Mouse (Mus musculus) CH12.LX (cell line): ENCODE measurements around the gene Huwe1. TPM values are rescaled to one million over a fixed set of nuclear protein-coding genes. Genes with fewer than 3 reads are reported as not detected.
A peak's percentile ranks its signal among the peaks of the same experiment; 100 is the strongest.

Source experiments
- DNase-seq: peaks from one replicate; pipeline ENCODE4 v3.0.0-alpha.2; 2013; ENCODE audit errors: extremely low read depth
- H3K27ac ChIP-seq: 2 replicates; pipeline ENCODE4 v1.5.1; 2012; ENCODE audit warnings: low read depth, mild to moderate bottlenecking, control low read depth, moderate library complexity; ENCODE audit not compliant: insufficient read depth
- H3K27me3 ChIP-seq: replicated peaks from 2 replicates; pipeline ENCODE3; 2012; ENCODE audit warnings: inconsistent platforms
- H3K36me3 ChIP-seq, 2 experiments: replicated peaks in 1 of 2; 2 replicates each; pipeline versions ENCODE3 to v1.6.1; 2012; ENCODE audit warnings: inconsistent platforms in 1 of 2, low read length in 1 of 2, mild to moderate bottlenecking in 1 of 2, mixed read lengths in 1 of 2, moderate library complexity in 1 of 2; ENCODE audit not compliant: control insufficient read depth in 1 of 2, insufficient read depth in 1 of 2
- H3K4me1 ChIP-seq, 2 experiments: 2 replicates each; pipeline ENCODE4 v1.6.1; 2012; ENCODE audit warnings: inconsistent platforms in 1 of 2, moderate library complexity in 1 of 2; ENCODE audit not compliant: insufficient read depth in 2 of 2, control insufficient read depth in 1 of 2
- H3K4me2 ChIP-seq: 2 replicates; pipeline ENCODE4 v1.6.1; 2012; ENCODE audit warnings: low read depth, mild to moderate bottlenecking, control low read depth; ENCODE audit not compliant: poor library complexity, insufficient read depth, severe bottlenecking
- H3K4me3 ChIP-seq, 3 experiments: fragments of 150-350 bp in 1 of 3; sonication (generic) in 1 of 3; replicated peaks in 1 of 3; 2 replicates each; pipeline versions ENCODE3 to v1.5.1; 2011 to 2012; ENCODE audit warnings: low read depth in 2 of 3, low read length in 2 of 3, mild to moderate bottlenecking in 2 of 3, moderate library complexity in 2 of 3, control low read depth in 1 of 3, improper control_type of control experiment in 1 of 3, inconsistent platforms in 1 of 3, mixed read lengths in 1 of 3; ENCODE audit not compliant: poor library complexity in 1 of 3
- H3K79me2 ChIP-seq: replicated peaks from 2 replicates; pipeline ENCODE4 v1.6.1; 2012; ENCODE audit warnings: mild to moderate bottlenecking, moderate library complexity; ENCODE audit not compliant: control insufficient read depth, poor library complexity, insufficient read depth, severe bottlenecking; ENCODE audit errors: extremely low read depth
- H3K9ac ChIP-seq: 2 replicates; pipeline ENCODE4 v1.6.1; 2012; ENCODE audit warnings: low read depth, mild to moderate bottlenecking, control low read depth, moderate library complexity; ENCODE audit not compliant: insufficient read depth
- H3K9me3 ChIP-seq: replicated peaks from 2 replicates; pipeline ENCODE3; 2012; ENCODE audit warnings: low read length, inconsistent platforms, mixed read lengths
- BHLHE40 ChIP-seq: IDR thresholded peaks from 2 replicates; pipeline ENCODE4 v1.6.1; 2011; ENCODE audit warnings: mild to moderate bottlenecking, low read depth, low read length, improper control_type of control experiment
- CHD1 ChIP-seq: IDR thresholded peaks from 2 replicates; pipeline ENCODE4 v1.6.1; 2012; ENCODE audit warnings: low read depth, low read length, improper control_type of control experiment, inconsistent platforms
- CHD2 ChIP-seq: IDR thresholded peaks from 2 replicates; pipeline ENCODE4 v1.6.1; 2011; ENCODE audit warnings: low read length, improper control_type of control experiment
- CTCF ChIP-seq, 2 experiments: IDR thresholded peaks in 1 of 2; conservative IDR thresholded peaks in 1 of 2; 2 replicates each; pipeline ENCODE4 v1.5.1; 2011 to 2012; ENCODE audit warnings: low read depth in 2 of 2, low read length in 2 of 2, improper control_type of control experiment in 1 of 2, inconsistent platforms in 1 of 2, mild to moderate bottlenecking in 1 of 2, moderate library complexity in 1 of 2
- E2F4 ChIP-seq: IDR thresholded peaks from 2 replicates; pipeline ENCODE4 v1.6.1; 2011; ENCODE audit warnings: low read depth, low read length, improper control_type of control experiment; ENCODE audit not compliant: insufficient replicate concordance
- ELF1 ChIP-seq: IDR thresholded peaks from 2 replicates; pipeline ENCODE4 v1.6.1; 2014; ENCODE audit warnings: low read depth, mild to moderate bottlenecking, inconsistent platforms, low read length, improper control_type of control experiment
- EP300 ChIP-seq: IDR thresholded peaks from 2 replicates; pipeline ENCODE4 v1.6.1; 2011; ENCODE audit warnings: low read length, improper control_type of control experiment
- ETS1 ChIP-seq: conservative IDR thresholded peaks from 2 replicates; pipeline ENCODE4 v1.6.1; 2012; ENCODE audit warnings: low read depth, mild to moderate bottlenecking, inconsistent platforms, low read length, improper control_type of control experiment, moderate library complexity
- GABPA ChIP-seq: IDR thresholded peaks from 2 replicates; pipeline ENCODE4 v1.6.1; 2012; ENCODE audit warnings: low read depth, low read length, improper control_type of control experiment, inconsistent platforms; ENCODE audit not compliant: insufficient replicate concordance
- HCFC1 ChIP-seq: IDR thresholded peaks from 2 replicates; pipeline ENCODE4 v1.6.1; 2012; ENCODE audit warnings: low read depth, mild to moderate bottlenecking, inconsistent platforms, low read length, improper control_type of control experiment
- IRF4 ChIP-seq: IDR thresholded peaks from 2 replicates; pipeline ENCODE4 v1.6.1; 2014; ENCODE audit warnings: low read depth, mild to moderate bottlenecking, inconsistent platforms, low read length, improper control_type of control experiment
- JUN ChIP-seq: IDR thresholded peaks from 2 replicates; pipeline ENCODE4 v1.6.1; 2011; ENCODE audit warnings: low read depth, mild to moderate bottlenecking, low read length, improper control_type of control experiment, moderate library complexity; ENCODE audit not compliant: insufficient read depth
- JUND ChIP-seq: conservative IDR thresholded peaks from 2 replicates; pipeline ENCODE4 v1.6.1; 2011; ENCODE audit warnings: low read depth, low read length, improper control_type of control experiment
- KAT2A ChIP-seq: IDR thresholded peaks from 2 replicates; pipeline ENCODE4 v1.6.1; 2012; ENCODE audit warnings: low read length, improper control_type of control experiment, inconsistent platforms; ENCODE audit not compliant: insufficient replicate concordance
- MAFK ChIP-seq: IDR thresholded peaks from 2 replicates; pipeline ENCODE4 v1.6.1; 2011; ENCODE audit warnings: low read length, improper control_type of control experiment; ENCODE audit not compliant: insufficient replicate concordance
- MAX ChIP-seq: IDR thresholded peaks from 2 replicates; pipeline ENCODE4 v1.6.1; 2011; ENCODE audit warnings: low read length, improper control_type of control experiment
- MAZ ChIP-seq: IDR thresholded peaks from 2 replicates; pipeline ENCODE4 v1.6.1; 2012; ENCODE audit warnings: low read depth, mild to moderate bottlenecking, inconsistent platforms, low read length, improper control_type of control experiment, moderate library complexity
- MEF2A ChIP-seq: IDR thresholded peaks from 2 replicates; pipeline ENCODE4 v1.6.1; 2014; ENCODE audit warnings: low read depth, mild to moderate bottlenecking, inconsistent platforms, low read length, improper control_type of control experiment, borderline replicate concordance
- MXI1 ChIP-seq: IDR thresholded peaks from 2 replicates; pipeline ENCODE4 v1.6.1; 2011; ENCODE audit warnings: mild to moderate bottlenecking, low read depth, low read length, improper control_type of control experiment
- MYC ChIP-seq: IDR thresholded peaks from 2 replicates; pipeline ENCODE4 v1.6.1; 2011; ENCODE audit warnings: low read depth, mild to moderate bottlenecking, improper control_type of control experiment, low read length
- NELFE ChIP-seq: IDR thresholded peaks from 2 replicates; pipeline ENCODE4 v1.6.1; 2011; ENCODE audit warnings: low read depth, low read length, improper control_type of control experiment
- NRF1 ChIP-seq: IDR thresholded peaks from 2 replicates; pipeline ENCODE4 v1.6.1; 2014; ENCODE audit warnings: low read depth, mild to moderate bottlenecking, inconsistent platforms, low read length, improper control_type of control experiment, moderate library complexity
- PAX5 ChIP-seq: IDR thresholded peaks from 2 replicates; pipeline ENCODE4 v1.6.1; 2012; ENCODE audit warnings: low read length, inconsistent platforms, mixed read lengths
- POLR2A ChIP-seq: IDR thresholded peaks from 2 replicates; pipeline ENCODE4 v1.6.1; 2011; ENCODE audit warnings: low read depth, mild to moderate bottlenecking, improper control_type of control experiment, low read length
- POLR2AphosphoS2 ChIP-seq: IDR thresholded peaks from 2 replicates; pipeline ENCODE4 v1.6.1; 2011; ENCODE audit warnings: low read depth, low read length, improper control_type of control experiment
- RAD21 ChIP-seq: IDR thresholded peaks from 2 replicates; pipeline ENCODE4 v1.6.1; 2011; ENCODE audit warnings: low read depth, mild to moderate bottlenecking, low read length, improper control_type of control experiment, moderate library complexity
- RCOR1 ChIP-seq: conservative IDR thresholded peaks from 2 replicates; pipeline ENCODE4 v1.6.1; 2012; ENCODE audit warnings: low read depth, mild to moderate bottlenecking, inconsistent platforms, low read length, improper control_type of control experiment
- SIN3A ChIP-seq: IDR thresholded peaks from 2 replicates; pipeline ENCODE4 v1.6.1; 2012; ENCODE audit warnings: low read length, improper control_type of control experiment, inconsistent platforms
- SMC3 ChIP-seq: IDR thresholded peaks from 2 replicates; pipeline ENCODE4 v1.6.1; 2011; ENCODE audit warnings: low read depth, low read length, improper control_type of control experiment
- TBP ChIP-seq: conservative IDR thresholded peaks from 2 replicates; pipeline ENCODE4 v1.6.1; 2011; ENCODE audit warnings: low read depth, low read length, improper control_type of control experiment
- TCF12 ChIP-seq: IDR thresholded peaks from 2 replicates; pipeline ENCODE4 v1.6.1; 2014; ENCODE audit warnings: low read depth, mild to moderate bottlenecking, inconsistent platforms, low read length, improper control_type of control experiment
- UBTF ChIP-seq: IDR thresholded peaks from 2 replicates; pipeline ENCODE4 v1.6.1; 2012; ENCODE audit warnings: low read depth, mild to moderate bottlenecking, inconsistent platforms, low read length, improper control_type of control experiment, moderate library complexity
- USF1 ChIP-seq: IDR thresholded peaks from 2 replicates; pipeline ENCODE4 v1.6.1; 2014; ENCODE audit warnings: low read depth, mild to moderate bottlenecking, inconsistent platforms, low read length, improper control_type of control experiment
- USF2 ChIP-seq: conservative IDR thresholded peaks from 2 replicates; pipeline ENCODE4 v1.6.1; 2011; ENCODE audit warnings: low read depth, low read length, improper control_type of control experiment
- ZKSCAN1 ChIP-seq: IDR thresholded peaks from 2 replicates; pipeline ENCODE4 v1.6.1; 2012; ENCODE audit warnings: low read depth, inconsistent platforms, low read length, improper control_type of control experiment, borderline replicate concordance
- ZMIZ1 ChIP-seq: IDR thresholded peaks from 2 replicates; pipeline ENCODE4 v1.6.1; 2012; ENCODE audit warnings: low read depth, mild to moderate bottlenecking, inconsistent platforms, low read length, improper control_type of control experiment
- ZNF384 ChIP-seq: IDR thresholded peaks from 2 replicates; pipeline ENCODE4 v1.6.1; 2012; ENCODE audit warnings: low read depth, low read length, improper control_type of control experiment, inconsistent platforms
- dilution Hi-C: fragments of 300-500 bp; cut with MboI; formaldehyde crosslinking; loops from 2 replicates; pipeline ENCODE4 v1.14.3; 2020; ENCODE audit warnings: low sequenced_read_pairs; ENCODE audit not compliant: extremely low pct_unique_long_range_greater_than_20kb, extremely low pct_ligation_motif_present
- in situ Hi-C: fragments of 300-500 bp; cut with MboI; formaldehyde crosslinking; loops from 3 replicates; pipeline ENCODE4 v1.14.3; 2019; ENCODE audit warnings: low sequenced_read_pairs, low pct_ligation_motif_present, low pct_unique_long_range_greater_than_20kb, mixed read lengths
- polyA plus RNA-seq: library from polyadenylated mRNA; unstranded; fragments of >175 nt; gene quantifications from 2 replicates; pipeline ENCODE4 v1.2.1, GENCODE M21; 2012; ENCODE audit warnings: low read depth; ENCODE audit not compliant: insufficient read length
- total RNA-seq, 2 experiments: library from RNA; depleted of rRNA; stranded (reverse); fragments of 300-350 nt in 1 of 2; fragments of >200 nt in 1 of 2; gene quantifications; 2 replicates each; pipeline ENCODE4 v1.2.3; 2012 to 2014

Huwe1 gene
- total and polyA plus RNA-seq, 3 experiments, result 35.6 to 161 (median 113) TPM

GRCm38 (mm10) chrX:151780348-151780747 is 20.3 kb upstream of the Huwe1 start (continued):
- TF ChIP-seq SIN3A (peak; percentile 67; the same call in 1 of the 2 replicates), IRF4 (peak; percentile 66), CHD2 (no peak), USF2 (peak; percentile 59), PAX5 (no peak), MXI1 (peak; percentile 28; the same call in 1 of the 2 replicates), MAZ (no peak)
- TF ChIP-seq, all 38 proteins: peak for 18

- in situ Hi-C loops, result no loop called here
- Histone ChIP-seq H3K4me2 (peak overlapping the region; percentile 56; the same call in 1 of the 2 replicates), H3K9ac (peak overlapping the region; percentile 33; the same call in 1 of the 2 replicates), H3K4me1 (peaks cover 0 to 10% of the 10 kb centered on the region in 2 experiments; a peak in 2 of 4 replicates), H3K27me3 (no peaks in the 10 kb centered on the region), H3K27ac (peak overlapping the region; percentile 50; the same call in 1 of the 2 replicates), H3K9me3 (no peaks in the 10 kb centered on the region), H3K4me3 (peak overlapping the region in 2 of 3 experiments; percentile 43 to 75), H3K79me2 (0 out of 2 replicates have a peak, but pooled peaks cover 6% of the 10 kb centered on the region), H3K36me3 (no peaks in the 10 kb centered on the region)
- no peak for DNase-seq
- dilution Hi-C loops, result no loop called here
- TF ChIP-seq ETS1 (no peak), UBTF (no peak), ZMIZ1 (no peak), CHD2 (no peak), POLR2AphosphoS2 (no peak), POLR2A (no peak), ZNF384 (no peak), RAD21 (no peak), CTCF (conservative IDR thresholded peaks at IDR 0.05 in 1 of 2, IDR thresholded peaks at IDR 0.05 in 1 of 2; ENCODE audit: low read depth in 2 of 2, low read length in 2 of 2) (no peak), MAZ (no peak), TCF12 (0 out of 2 replicates have a peak, but pooled peaks have one; percentile 9), JUN (no peak), RCOR1 (no peak), SMC3 (no peak), USF2 (no peak), BHLHE40 (no peak), MAFK (no peak), PAX5 (no peak), NELFE (no peak), NRF1 (no peak), JUND (no peak), MXI1 (no peak), KAT2A (no peak), HCFC1 (no peak), GABPA (no peak), E2F4 (no peak), MYC (no peak), MEF2A (no peak), ZKSCAN1 (no peak), TBP (0 out of 2 replicates have a peak, but pooled peaks have one; percentile 36), MAX (0 out of 2 replicates have a peak, but pooled peaks have one; percentile 25), SIN3A (peak; percentile 37; the same call in 1 of the 2 replicates), ELF1 (no peak), EP300 (peak; percentile 49; the same call in 1 of the 2 replicates), CHD1 (no peak), USF1 (no peak)
Measured at GRCm38 (mm10) chrX:151782939-151783338, 17.7 kb upstream of the Huwe1 start.
